Mouse (Mus musculus): Measurements from ENCODE around the gene Lsm10.

- TF ChIP-seq CTCF (IDR thresholded peaks at IDR 0.05; ENCODE audit: insufficient read depth, low read length) (no peak), POLR2A (IDR thresholded peaks at IDR 0.05; ENCODE audit: borderline replicate concordance, extremely low read depth, low read depth, low read length) (no peak)
These were observed 44.6 kb downstream of the Lsm10 start for GRCm38 (mm10) chr4:126141021-126141420.
